Mouse (Mus musculus) forebrain, embryonic 14.5 days (tissue): Measurements from ENCODE around the gene Itpkb. TPM values are rescaled to one million over a fixed set of nuclear protein-coding genes. Genes with fewer than 3 reads are reported as not detected.

ENCODE experiments used
- ATAC-seq: fragments of 200-750 bp; cut with Nextera tagmentation; 2 replicates; pipeline ENCODE4 v1.8.0; 2017; ENCODE audit warnings: mild to moderate bottlenecking, moderate library complexity
- DNase-seq: peaks from one replicate; pipeline ENCODE4 v3.0.0-alpha.2; 2015; ENCODE audit warnings: low spot score
- H3K27ac ChIP-seq: fragments of 300-500 bp; sonication (generic); 2 replicates; pipeline ENCODE4 v1.5.1; 2014; ENCODE audit warnings: low read depth, mild to moderate bottlenecking, control low read depth, low read length, moderate library complexity
- H3K27me3 ChIP-seq: fragments of 300-500 bp; sonication (generic); replicated peaks from 2 replicates; pipeline ENCODE4 v1.6.1; 2014; ENCODE audit warnings: low read length, control low read depth, mixed read lengths; ENCODE audit not compliant: control insufficient read depth, insufficient read depth
- H3K36me3 ChIP-seq: fragments of 300-500 bp; sonication (generic); 2 replicates; pipeline ENCODE4 v1.6.1; 2014; ENCODE audit warnings: low read length, control low read depth; ENCODE audit not compliant: control insufficient read depth, insufficient read depth
- H3K4me1 ChIP-seq: fragments of 300-500 bp; sonication (generic); 2 replicates; pipeline ENCODE4 v1.6.1; 2014; ENCODE audit warnings: antibody characterized with exemption, low read length, control low read depth; ENCODE audit not compliant: control insufficient read depth, insufficient read depth
- H3K4me2 ChIP-seq: fragments of 300-500 bp; sonication (generic); 2 replicates; pipeline ENCODE4 v1.6.1; 2014; ENCODE audit warnings: mild to moderate bottlenecking, control low read depth, low read length
- H3K4me3 ChIP-seq: fragments of 300-500 bp; sonication (generic); 2 replicates; pipeline ENCODE4 v1.5.1; 2014; ENCODE audit warnings: low read depth, low read length, control low read depth
- H3K9ac ChIP-seq: fragments of 300-500 bp; sonication (generic); 2 replicates; pipeline ENCODE4 v1.6.1; 2014; ENCODE audit warnings: mild to moderate bottlenecking, low read length, control low read depth, moderate library complexity
- H3K9me3 ChIP-seq: fragments of 300-500 bp; sonication (generic); replicated peaks from 2 replicates; pipeline ENCODE4 v1.6.1; 2016; ENCODE audit warnings: low read length, control low read depth, mixed read lengths; ENCODE audit not compliant: control insufficient read depth
- WGBS: fragments of 180-500 bp; shearing (Covaris S2); extraction: QIAGEN DNeasy Blood & Tissue Kit; methylation state at CpG from one replicate; pipeline ENCODE4 v1.1.7; 2014; 5-methylcytosine and 5-hydroxymethylcytosine counted together
- polyA plus RNA-seq: library from polyadenylated mRNA; unstranded; fragments of >200 nt; fragmentation: Nextera tagmentation; extraction: Ambion mirVana; gene quantifications from 2 replicates; pipeline ENCODE4 v1.2.1, GENCODE M21; 2014

Itpkb gene
- polyA plus RNA-seq, 1 experiment from 2014 or later, result 1.3 TPM

- Histone ChIP-seq H3K4me2 (no peak overlapping the region), H3K27ac (no peak overlapping the region), H3K36me3 (no peaks in the 10 kb centered on the region), H3K9ac (no peak overlapping the region), H3K4me1 (no peaks in the 10 kb centered on the region), H3K27me3 (no peaks in the 10 kb centered on the region), H3K9me3 (no peaks in the 10 kb centered on the region), H3K4me3 (no peak overlapping the region)
- ATAC-seq (no peak), DNase-seq (no peak)
- WGBS, result 92% methylated on average over 9 of the region's 9 CpGs
These were observed 34.2 kb upstream of the Itpkb start for GRCm38 (mm10) chr1:180296088-180296487.

- no peak for ATAC-seq
- 92% methylated on average over 4 of the region's 4 CpGs for WGBS
- no peak overlapping the region for H3K27ac ChIP-seq
- no peak overlapping the region for H3K9ac ChIP-seq
- DNase-seq, result no peak
- H3K4me2 ChIP-seq, result no peak overlapping the region
- no peak overlapping the region for H3K4me3 ChIP-seq
- no peaks in the 10 kb centered on the region for H3K9me3 ChIP-seq
- H3K27me3 ChIP-seq, result no peaks in the 10 kb centered on the region
- H3K4me1 ChIP-seq, result no peaks in the 10 kb centered on the region
- H3K36me3 ChIP-seq, result no peaks in the 10 kb centered on the region
These were observed 30.6 kb upstream of the Itpkb start for GRCm38 (mm10) chr1:180299697-180300096.

DNA sequence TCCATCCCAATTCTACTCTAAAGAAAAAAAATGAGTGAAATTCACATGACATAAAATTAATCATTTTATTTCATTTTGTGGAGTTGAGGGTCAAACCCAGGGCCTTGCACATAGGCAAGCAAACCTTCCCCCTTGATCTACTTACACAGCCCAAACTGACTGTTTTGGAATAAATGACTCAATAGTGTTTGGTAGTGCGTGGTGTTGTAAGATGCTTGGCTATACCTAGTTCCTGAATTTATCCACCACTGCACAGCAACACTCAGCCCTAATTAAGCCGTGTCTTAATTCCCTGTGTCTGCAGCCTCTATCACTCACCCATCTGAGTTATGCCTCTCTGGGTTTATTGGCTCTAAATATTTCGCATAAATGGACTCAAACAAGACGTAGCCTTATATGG, 30.0 kb upstream of the Itpkb start:
- no peak overlapping the region for H3K27ac ChIP-seq
- H3K36me3 ChIP-seq, result no peaks in the 10 kb centered on the region
- no peak overlapping the region for H3K9ac ChIP-seq
- H3K4me2 ChIP-seq, result no peak overlapping the region
- H3K4me3 ChIP-seq, result no peak overlapping the region
- H3K9me3 ChIP-seq, result no peaks in the 10 kb centered on the region
- 86% methylated on average over 4 of the region's 4 CpGs for WGBS
- ATAC-seq (no peak), DNase-seq (no peak)
- H3K27me3 ChIP-seq, result no peaks in the 10 kb centered on the region
- H3K4me1 ChIP-seq, result no peaks in the 10 kb centered on the region

GRCm38 (mm10) chr1:180300997-180301396, 29.3 kb upstream of the Itpkb start:
- ATAC-seq, result no peak
- 43% methylated on average over 4 of the region's 4 CpGs for WGBS
- no peak for DNase-seq
- Histone ChIP-seq H3K27ac (no peak overlapping the region), H3K36me3 (no peaks in the 10 kb centered on the region), H3K9ac (no peak overlapping the region), H3K4me3 (no peak overlapping the region), H3K4me2 (no peak overlapping the region), H3K4me1 (no peaks in the 10 kb centered on the region), H3K9me3 (no peaks in the 10 kb centered on the region), H3K27me3 (no peaks in the 10 kb centered on the region)

GRCm38 (mm10) chr1:180302253-180303120, 27.8 kb upstream of the Itpkb start:
- Histone ChIP-seq H3K9me3 (no peaks in the 10 kb centered on the region), H3K4me2 (no peak overlapping the region), H3K9ac (no peak overlapping the region), H3K4me3 (no peak overlapping the region), H3K27me3 (no peaks in the 10 kb centered on the region), H3K36me3 (no peaks in the 10 kb centered on the region), H3K4me1 (no peaks in the 10 kb centered on the region), H3K27ac (no peak overlapping the region)
- DNase-seq (no peak), ATAC-seq (no peak)
- 73% methylated on average over 12 of the region's 12 CpGs for WGBS

GRCm38 (mm10) chr1:180303600-180303999, 26.7 kb upstream of the Itpkb start:
- WGBS, result 54% methylated on average over 5 of the region's 5 CpGs
- no peak overlapping the region for H3K9ac ChIP-seq
- ATAC-seq (no peak), DNase-seq (no peak)
- H3K4me1 ChIP-seq, result no peaks in the 10 kb centered on the region
- no peak overlapping the region for H3K27ac ChIP-seq
- H3K4me2 ChIP-seq, result no peak overlapping the region
- no peaks in the 10 kb centered on the region for H3K9me3 ChIP-seq
- no peak overlapping the region for H3K4me3 ChIP-seq
- H3K27me3 ChIP-seq, result no peaks in the 10 kb centered on the region
- H3K36me3 ChIP-seq, result no peaks in the 10 kb centered on the region

GRCm38 (mm10) chr1:180306889-180307288, 23.4 kb upstream of the Itpkb start:
- no peak overlapping the region for H3K4me3 ChIP-seq
- ATAC-seq, result no peak

GRCm38 (mm10) chr1:180307661-180308060, 22.6 kb upstream of the Itpkb start:
- DNase-seq (no peak), ATAC-seq (no peak)
- Histone ChIP-seq H3K4me3 (no peak overlapping the region), H3K27me3 (no peaks in the 10 kb centered on the region), H3K9me3 (no peaks in the 10 kb centered on the region), H3K4me1 (peaks cover 5% of the 10 kb centered on the region), H3K9ac (no peak overlapping the region), H3K4me2 (no peak overlapping the region), H3K27ac (no peak overlapping the region), H3K36me3 (no peaks in the 10 kb centered on the region)
- 48% methylated on average over 2 of the region's 2 CpGs for WGBS

More at GRCm38 (mm10) chr1:180306889-180307288, 23.4 kb upstream of the Itpkb start:
- 91% methylated on average over 9 of the region's 9 CpGs for WGBS
- no peaks in the 10 kb centered on the region for H3K27me3 ChIP-seq
- H3K36me3 ChIP-seq, result no peaks in the 10 kb centered on the region
- H3K4me2 ChIP-seq, result no peak overlapping the region
- H3K9me3 ChIP-seq, result no peaks in the 10 kb centered on the region
- no peak for DNase-seq
- no peaks in the 10 kb centered on the region for H3K4me1 ChIP-seq
- no peak overlapping the region for H3K27ac ChIP-seq
- no peak overlapping the region for H3K9ac ChIP-seq

DNA sequence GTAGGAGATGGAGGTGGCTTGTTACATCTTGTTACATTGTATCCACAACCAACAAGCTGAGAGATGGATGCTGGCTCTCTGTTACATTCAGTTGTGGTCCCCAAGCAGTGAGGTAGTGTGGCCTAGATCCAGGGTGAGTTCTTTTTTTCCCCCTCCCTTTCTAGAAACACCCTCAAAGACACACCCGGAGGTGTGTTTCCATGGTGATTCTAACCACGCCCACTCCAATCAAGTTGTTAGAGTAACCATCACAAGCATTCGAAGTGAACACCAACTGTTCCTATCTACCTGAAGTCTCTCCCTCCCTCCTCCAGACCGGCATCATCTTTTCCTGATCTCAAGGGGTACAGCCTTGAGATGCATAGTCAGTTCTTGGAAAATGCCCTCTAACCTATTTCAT, 21.4 kb upstream of the Itpkb start:
- H3K27ac ChIP-seq, result no peak overlapping the region
- H3K27me3 ChIP-seq, result no peaks in the 10 kb centered on the region
- DNase-seq (no peak), ATAC-seq (no peak)
- no peaks in the 10 kb centered on the region for H3K36me3 ChIP-seq
- no peak overlapping the region for H3K4me3 ChIP-seq
- H3K4me1 ChIP-seq, result peaks cover 18% of the 10 kb centered on the region
- H3K4me2 ChIP-seq, result no peak overlapping the region
- 83% methylated on average over 4 of the region's 4 CpGs for WGBS
- H3K9ac ChIP-seq, result no peak overlapping the region
- H3K9me3 ChIP-seq, result no peaks in the 10 kb centered on the region
